Mouse (Mus musculus): ENCODE results near the gene Gm12569.

The Gm12569 gene

GRCm38 (mm10) chr11:51220308-51220707 is at the start of gene Gm12569:
Gm12569 (plus strand) TSS chr11:51220473.
- no peak for DNase-seq (ENCODE audit: low read depth)

GRCm38 (mm10) chr11:51202726-51203125 is 17.5 kb upstream of the Gm12569 start:
- DNase-seq (ENCODE audit: low read depth): no peak

GRCm38 (mm10) chr11:51207758-51208157 is 12.5 kb upstream of the Gm12569 start:
- DNase-seq (ENCODE audit: low read depth): no peak

- no peak for DNase-seq (ENCODE audit: low read depth)
These were observed 8.8 kb upstream of the Gm12569 start for GRCm38 (mm10) chr11:51211426-51211825.

GRCm38 (mm10) chr11:51214021-51214420 is 6.3 kb upstream of the Gm12569 start:
- DNase-seq (ENCODE audit: low read depth): no peak

- no peak for DNase-seq (ENCODE audit: low read depth)
These were observed 785 bp upstream of the Gm12569 start for GRCm38 (mm10) chr11:51219396-51219980.

- no peak for DNase-seq (ENCODE audit: low read depth)
These were observed 6.8 kb downstream of the Gm12569 start for GRCm38 (mm10) chr11:51227104-51227503.

GRCm38 (mm10) chr11:51234626-51235025 is 14.4 kb downstream of the Gm12569 start:
- no peak for DNase-seq (ENCODE audit: low read depth)

- DNase-seq (ENCODE audit: low read depth): no peak
These were observed 22.6 kb downstream of the Gm12569 start for GRCm38 (mm10) chr11:51242897-51243296.

- DNase-seq (ENCODE audit: low read depth): no peak
These were observed 36.7 kb downstream of the Gm12569 start for GRCm38 (mm10) chr11:51257006-51257405.

- peak; percentile 9 for DNase-seq (ENCODE audit: low read depth)
These were observed 41.5 kb downstream of the Gm12569 start, which contains the start of gene Clk4 for GRCm38 (mm10) chr11:51261680-51262219. Clk4 (plus strand) TSS chr11:51261730.

- DNase-seq (ENCODE audit: low read depth): peak; percentile 94
These were observed 42.3 kb downstream of the Gm12569 start, which contains the start of gene BC049762 for GRCm38 (mm10) chr11:51262342-51263285. BC049762 (minus strand) TSS chr11:51263046.

- peak; percentile 10 for DNase-seq (ENCODE audit: low read depth)
These were observed 43.1 kb downstream of the Gm12569 start for GRCm38 (mm10) chr11:51263286-51263831.

- peak; percentile 44 for DNase-seq (ENCODE audit: low read depth)
These were observed 44.1 kb downstream of the Gm12569 start for GRCm38 (mm10) chr11:51264352-51264751.

- DNase-seq (ENCODE audit: low read depth): peak; percentile 14
These were observed 45.1 kb downstream of the Gm12569 start for GRCm38 (mm10) chr11:51265326-51265725.

- DNase-seq (ENCODE audit: low read depth): no peak
These were observed 54.1 kb downstream of the Gm12569 start for GRCm38 (mm10) chr11:51274418-51274817.
